Mouse (Mus musculus): Measurements from ENCODE around the gene Irak3.
"Not testable (repeated sequence)": the region's sequence is repeated elsewhere in the genome, so short reads cannot be mapped to it uniquely, and the experiment has no call there.

Irak3 gene

GRCm38 (mm10) chr10:120201961-120202402 is at the start of gene Irak3:
Gene Irak3 (minus strand): TSS chr10:120202130.
- DNase-seq, result peak; percentile 95

DNA sequence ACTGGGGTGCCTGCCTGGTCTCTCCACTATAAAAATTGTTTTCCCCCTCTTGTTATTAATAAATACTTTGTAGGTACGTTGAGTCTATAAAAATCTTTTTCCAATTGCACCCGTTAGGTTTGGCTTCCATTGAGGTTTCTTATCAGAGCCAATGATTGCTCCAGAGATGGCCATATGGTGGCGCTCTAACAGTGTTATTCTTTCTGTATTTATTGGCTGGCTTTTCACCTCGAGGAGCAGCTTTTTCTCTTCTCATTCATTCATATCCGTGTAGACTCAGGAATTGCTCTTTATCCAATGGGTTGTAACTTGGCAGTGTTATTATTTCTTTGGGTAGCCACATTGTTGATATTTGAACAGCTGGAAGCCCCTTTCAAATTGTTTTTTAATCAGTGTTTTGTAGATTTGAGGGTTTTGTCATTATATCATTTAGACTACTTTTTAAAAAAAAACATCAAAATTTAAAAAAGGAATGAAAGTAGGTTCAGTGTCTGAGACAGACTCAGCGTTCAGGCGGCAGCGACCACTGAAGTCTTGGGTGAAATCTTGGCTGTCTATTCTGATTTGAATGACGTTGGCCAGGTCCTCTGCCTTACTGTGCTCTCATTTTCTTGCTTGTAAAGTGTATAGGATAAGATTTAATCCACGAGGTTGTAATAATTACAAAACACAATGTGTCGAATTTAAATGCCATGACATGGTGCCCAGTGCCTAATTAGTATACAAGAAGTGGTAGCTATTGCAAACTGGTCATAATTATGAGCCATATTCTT is 49.2 kb upstream of the Irak3 start:
- DNase-seq, result no peak

DNA sequence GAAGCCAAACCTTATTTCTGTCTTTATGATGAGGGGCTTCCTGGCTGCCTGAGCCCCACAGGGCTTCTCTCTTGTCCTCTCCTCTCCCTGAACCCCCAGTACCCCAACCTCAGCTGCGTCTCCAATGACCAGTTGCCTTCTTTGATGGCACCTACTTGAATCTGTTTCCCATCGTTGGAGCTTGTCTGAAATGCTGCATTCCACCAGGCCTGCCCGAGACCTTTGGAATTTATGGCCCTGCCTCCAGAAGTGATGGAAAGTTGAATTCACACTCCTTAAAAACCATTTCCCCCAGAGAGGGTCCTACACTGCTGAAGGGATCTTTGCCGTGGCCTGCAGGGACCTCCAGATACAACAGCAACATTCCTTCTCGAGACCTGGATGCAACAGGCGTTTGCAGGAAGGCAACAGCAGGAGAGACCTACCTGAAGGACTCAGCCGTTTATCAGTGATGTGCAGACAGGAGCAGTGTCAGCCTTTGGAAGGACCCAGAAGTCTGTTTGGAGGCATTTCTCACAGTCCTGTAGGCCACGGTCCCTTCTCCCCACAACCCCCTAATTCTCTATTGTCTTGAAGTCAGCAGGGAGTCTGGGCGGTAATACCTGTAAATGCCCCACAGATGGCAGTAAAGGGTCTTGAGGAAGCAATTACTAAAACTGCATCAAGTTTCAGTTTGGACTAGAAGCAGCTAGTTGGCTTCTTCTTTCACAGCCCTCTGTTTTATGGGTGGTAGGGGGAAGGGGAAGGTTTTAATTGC is 45.2 kb upstream of the Irak3 start:
- DNase-seq, result peak; percentile 60

DNA sequence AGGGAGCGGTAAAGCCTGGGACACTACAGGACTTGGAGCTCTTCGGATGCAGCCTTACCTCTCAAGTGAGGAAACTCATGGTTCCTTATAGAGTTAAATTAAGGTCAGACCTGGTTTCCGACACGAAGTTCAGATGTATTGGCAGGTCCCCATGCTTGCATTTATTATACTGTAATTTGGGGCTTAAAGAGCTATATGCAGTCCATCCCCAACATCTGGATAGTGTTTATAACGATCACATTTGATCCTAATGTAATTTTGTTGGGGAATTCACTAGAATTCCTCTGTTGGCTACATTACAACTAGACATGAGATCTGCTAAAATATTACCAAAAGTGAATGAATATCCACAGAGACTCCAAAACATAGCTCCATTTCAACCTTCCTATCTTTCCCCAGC is 43.8 kb upstream of the Irak3 start:
- no peak for DNase-seq

DNA sequence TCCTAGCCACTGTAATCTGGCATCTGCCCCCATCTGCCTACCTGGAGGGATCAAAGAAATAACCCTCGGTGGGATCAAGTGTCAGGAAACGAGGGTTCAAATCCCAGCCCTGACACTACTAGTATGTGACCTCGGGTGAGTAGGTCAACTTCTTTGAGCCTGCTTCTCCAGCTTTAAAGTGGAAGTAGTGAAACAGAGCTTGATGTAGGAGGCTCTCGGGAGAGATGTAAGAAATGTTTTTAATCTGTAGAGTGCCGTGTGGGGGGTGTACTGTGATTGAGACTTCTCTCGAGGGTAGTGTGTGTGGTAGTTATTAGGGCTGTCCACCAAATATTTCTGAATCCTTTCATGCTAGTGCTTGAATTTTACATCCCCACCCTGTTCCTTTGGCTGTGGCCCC is 40.5 kb upstream of the Irak3 start:
- DNase-seq, result no peak

DNA sequence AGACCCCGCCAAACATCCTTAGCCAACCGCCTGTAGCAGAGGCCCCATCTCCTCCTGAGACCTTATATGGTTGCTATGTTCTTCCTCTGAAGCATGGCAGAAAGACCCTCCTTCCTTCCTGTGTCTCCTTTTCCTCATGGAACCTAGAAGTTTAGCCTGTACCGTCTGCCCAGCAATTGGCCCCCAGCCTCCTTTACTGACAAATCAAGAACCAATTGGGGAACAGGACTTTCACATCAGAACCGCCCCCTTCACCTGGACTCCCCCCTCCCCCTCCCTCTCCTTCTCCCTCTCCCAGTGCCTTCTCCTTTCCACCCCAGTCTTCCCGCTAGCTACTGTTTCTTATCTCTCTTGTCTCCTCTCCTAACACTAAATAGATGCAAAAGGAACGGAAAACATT is 37.5 kb upstream of the Irak3 start:
- no peak for DNase-seq

GRCm38 (mm10) chr10:120238241-120238640 is 36.3 kb upstream of the Irak3 start:
- DNase-seq, result no peak

- no peak for DNase-seq
Observed at GRCm38 (mm10) chr10:120236855-120237254, 34.9 kb upstream of the Irak3 start.

- DNase-seq, result peak; percentile 67
Observed at GRCm38 (mm10) chr10:120233655-120234367, 31.9 kb upstream of the Irak3 start.

- DNase-seq, result peak; percentile 86
Observed at GRCm38 (mm10) chr10:120231718-120232117, 29.8 kb upstream of the Irak3 start.

DNA sequence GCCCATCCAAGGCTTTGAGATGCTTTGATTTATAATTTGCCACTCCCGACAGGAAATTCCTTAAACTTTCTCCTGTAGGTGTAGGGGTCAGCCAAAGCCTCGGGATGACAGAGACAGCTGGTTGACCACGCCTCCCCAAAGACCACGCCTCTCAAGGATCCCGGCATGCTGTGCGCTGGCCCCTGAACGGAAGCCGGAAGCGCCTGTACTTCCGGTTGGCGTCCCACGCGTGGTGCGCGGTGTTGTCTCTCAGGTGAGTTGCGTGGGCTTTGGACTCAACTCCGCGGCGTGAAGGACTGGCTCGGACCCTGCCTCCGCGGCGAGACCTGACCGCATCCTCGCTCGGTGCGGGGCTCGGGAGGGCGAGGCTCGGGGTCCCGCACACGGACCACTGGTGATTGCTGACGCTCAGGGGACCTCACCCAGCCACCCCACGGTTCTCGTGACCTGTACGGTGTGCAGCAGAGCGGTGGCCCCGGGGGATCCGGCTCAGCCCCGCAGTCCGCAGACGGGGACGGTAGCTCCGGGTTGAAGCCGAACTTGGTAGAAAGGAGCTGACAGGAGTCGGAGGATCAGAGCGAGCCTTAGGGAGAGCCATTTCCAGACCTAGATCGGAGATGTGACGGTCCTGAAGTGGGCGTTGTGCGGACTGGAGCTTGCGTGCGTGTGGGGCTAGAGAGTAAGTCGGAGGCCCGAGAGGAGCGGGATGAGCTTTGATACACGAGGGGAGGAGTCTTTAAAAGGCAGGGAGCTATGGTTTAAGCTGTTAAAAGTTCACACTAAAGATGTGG is 25.1 kb upstream of the Irak3 start, which contains the start of gene Llph:
Gene Llph (plus strand): TSS at position 200 of the 791 bp plus-strand sequence.
- DNase-seq, result peak; percentile 91

GRCm38 (mm10) chr10:120220776-120221175 is 18.8 kb upstream of the Irak3 start:
- no peak for DNase-seq

- DNase-seq, result no peak
Observed at GRCm38 (mm10) chr10:120219578-120220359, 17.8 kb upstream of the Irak3 start.

- no peak for DNase-seq
Observed at GRCm38 (mm10) chr10:120218996-120219395, 17.1 kb upstream of the Irak3 start.

- DNase-seq, result not testable (repeated sequence)
Observed at GRCm38 (mm10) chr10:120217099-120217498, 15.2 kb upstream of the Irak3 start.

GRCm38 (mm10) chr10:120210096-120210495 is 8.2 kb upstream of the Irak3 start:
- no peak for DNase-seq

GRCm38 (mm10) chr10:120209539-120209925 is 7.6 kb upstream of the Irak3 start:
- no peak for DNase-seq

DNA sequence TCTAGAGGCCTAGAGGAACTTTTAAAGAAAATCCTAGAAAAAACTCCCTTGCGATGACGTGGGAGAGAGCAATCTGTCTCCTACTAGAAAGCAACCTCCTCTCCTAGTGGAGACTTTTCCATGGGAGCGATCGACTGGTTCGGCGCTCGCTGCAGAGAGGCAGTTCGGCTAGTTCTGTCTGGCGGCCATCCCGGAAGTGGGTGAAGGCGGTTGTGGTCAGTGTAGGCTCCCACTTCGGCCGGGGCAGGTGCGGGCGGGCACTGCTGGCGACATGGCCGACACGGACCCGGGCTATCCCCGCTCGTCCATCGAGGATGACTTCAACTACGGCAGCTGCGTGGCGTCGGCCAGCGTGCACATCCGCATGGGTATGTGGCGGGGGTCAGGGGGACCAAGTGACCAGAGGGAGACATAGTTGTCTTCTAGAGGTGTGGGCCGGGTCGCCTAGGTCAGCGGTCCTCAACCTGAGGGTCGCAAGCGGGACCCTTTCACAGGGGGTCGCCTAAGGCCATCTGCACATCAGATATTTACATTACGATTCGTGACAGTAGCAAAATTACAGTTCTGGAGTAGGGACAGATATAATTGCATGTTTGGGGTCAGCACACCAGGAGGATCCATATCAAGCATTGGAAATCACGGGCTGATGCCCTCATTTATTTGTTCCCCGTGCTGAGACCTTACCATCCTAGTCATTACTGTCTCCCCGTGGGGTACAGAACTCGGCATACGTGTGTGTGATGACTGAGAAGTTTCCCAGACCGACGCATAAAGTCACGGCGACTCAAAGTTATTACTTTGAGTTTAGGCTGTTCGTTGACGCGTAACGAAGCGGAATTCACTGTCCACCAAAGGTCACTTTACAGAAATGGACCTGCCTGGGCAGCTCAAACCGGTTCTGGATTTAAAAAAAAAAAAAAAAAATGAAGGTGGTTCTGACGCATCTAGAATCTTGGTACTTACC is 6.9 kb upstream of the Irak3 start:
- DNase-seq, result peak; percentile 68

DNA sequence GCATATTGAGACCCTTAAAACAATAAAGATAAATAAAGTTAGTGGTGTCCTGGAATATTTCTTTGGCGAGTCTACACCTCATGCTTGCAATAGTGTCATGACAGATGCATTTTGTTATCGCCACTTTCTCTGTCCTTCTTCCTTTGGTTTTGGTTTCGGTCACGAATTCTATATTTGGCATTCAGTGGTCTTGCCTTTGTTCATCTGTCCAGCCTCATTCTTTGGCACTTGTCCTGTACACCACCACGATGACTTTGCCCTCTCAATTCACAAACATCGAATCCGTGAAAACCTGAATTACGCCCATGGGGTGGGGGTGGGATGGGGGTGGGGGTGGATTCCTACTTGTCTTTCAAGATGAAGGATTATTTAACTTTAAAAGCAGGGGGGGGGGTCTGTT is 6.1 kb upstream of the Irak3 start:
- DNase-seq, result no peak

GRCm38 (mm10) chr10:120204591-120205210 is 2.8 kb upstream of the Irak3 start:
- no peak for DNase-seq

Measured in thymus, postnatal 4 days (tissue).